Mouse (Mus musculus): Measurements from ENCODE around the gene Sspo. TPM values are rescaled to one million over a fixed set of nuclear protein-coding genes. Genes with fewer than 3 reads are reported as not detected.
A peak's percentile ranks its signal among the peaks of the same experiment; 100 is the strongest.

Sspo gene
- polyA plus RNA-seq, 1 experiment from 2014 or later: 0.25 TPM

- no peaks in the 10 kb centered on the region for H3K27me3 ChIP-seq
- no peaks in the 10 kb centered on the region for H3K9me3 ChIP-seq (replicated peaks)
- H3K9ac ChIP-seq: peak within 1 kb of the TSS; percentile 93
- peak within 1 kb of the TSS; percentile 78 for H3K27ac ChIP-seq
- H3K4me2 ChIP-seq: peak within 1 kb of the TSS; percentile 96
- WGBS: 3% methylated on average over 38 of the region's 38 CpGs
- H3K4me1 ChIP-seq: peaks cover 27% of the 10 kb centered on the region
- peak; percentile 97 for ATAC-seq
- H3K36me3 ChIP-seq (ENCODE audit: poor library complexity, severe bottlenecking): peaks cover 32% of the 10 kb centered on the region
- peak within 1 kb of the TSS; percentile 77 for H3K4me3 ChIP-seq
Measured at GRCm38 (mm10) chr6:48537105-48537954, 89.3 kb downstream of the Sspo start, which contains the start of gene Atp6v0e2. TSS of gene Atp6v0e2 (plus strand) at chr6:48537615.

GRCm38 (mm10) chr6:48538841-48539737 lies 91.1 kb downstream of the Sspo start:
- peak overlapping the region; percentile 96 for H3K4me2 ChIP-seq

GRCm38 (mm10) chr6:48539860-48540259 lies 91.8 kb downstream of the Sspo start:
- Histone ChIP-seq H3K27ac (no peak overlapping the region), H3K4me3 (no peak overlapping the region), H3K27me3 (no peaks in the 10 kb centered on the region), H3K4me1 (peaks cover 27% of the 10 kb centered on the region), H3K4me2 (no peak overlapping the region), H3K9me3 (replicated peaks) (no peaks in the 10 kb centered on the region), H3K36me3 (ENCODE audit: poor library complexity, severe bottlenecking) (peaks cover 27% of the 10 kb centered on the region), H3K9ac (no peak overlapping the region)
- 77% methylated on average over 5 of the region's 5 CpGs for WGBS
- no peak for ATAC-seq

More at GRCm38 (mm10) chr6:48538841-48539737, 91.1 kb downstream of the Sspo start:
- ATAC-seq: no peak
- Histone ChIP-seq H3K27ac (no peak overlapping the region), H3K27me3 (no peaks in the 10 kb centered on the region), H3K36me3 (ENCODE audit: poor library complexity, severe bottlenecking) (peaks cover 27% of the 10 kb centered on the region), H3K9me3 (replicated peaks) (no peaks in the 10 kb centered on the region), H3K9ac (peak overlapping the region; percentile 93), H3K4me3 (peak overlapping the region; percentile 77), H3K4me1 (peaks cover 27% of the 10 kb centered on the region)
- WGBS: 80% methylated on average over 5 of the region's 5 CpGs

- H3K36me3 ChIP-seq (ENCODE audit: poor library complexity, severe bottlenecking): peaks cover 27% of the 10 kb centered on the region
- 83% methylated on average over 3 of the region's 3 CpGs for WGBS
- ATAC-seq: no peak
- H3K9me3 ChIP-seq (replicated peaks): no peaks in the 10 kb centered on the region
- H3K27me3 ChIP-seq: no peaks in the 10 kb centered on the region
- no peak overlapping the region for H3K4me2 ChIP-seq
- peaks cover 27% of the 10 kb centered on the region for H3K4me1 ChIP-seq
- no peak overlapping the region for H3K4me3 ChIP-seq
- no peak overlapping the region for H3K27ac ChIP-seq
- no peak overlapping the region for H3K9ac ChIP-seq
Measured at GRCm38 (mm10) chr6:48540721-48541120, 92.7 kb downstream of the Sspo start.

GRCm38 (mm10) chr6:48541560-48542450 lies 93.8 kb downstream of the Sspo start:
- Histone ChIP-seq H3K27me3 (no peaks in the 10 kb centered on the region), H3K27ac (no peak overlapping the region), H3K4me1 (peaks cover 19% of the 10 kb centered on the region), H3K9ac (no peak overlapping the region), H3K36me3 (ENCODE audit: poor library complexity, severe bottlenecking) (peaks cover 27% of the 10 kb centered on the region), H3K4me3 (no peak overlapping the region), H3K9me3 (replicated peaks) (no peaks in the 10 kb centered on the region), H3K4me2 (no peak overlapping the region)
- WGBS: 71% methylated on average over 7 of the region's 7 CpGs
- ATAC-seq: no peak

GRCm38 (mm10) chr6:48542631-48543030 lies 94.6 kb downstream of the Sspo start:
- Histone ChIP-seq H3K36me3 (ENCODE audit: poor library complexity, severe bottlenecking) (peaks cover 27% of the 10 kb centered on the region), H3K27ac (no peak overlapping the region), H3K4me2 (no peak overlapping the region), H3K9me3 (replicated peaks) (no peaks in the 10 kb centered on the region), H3K9ac (no peak overlapping the region), H3K4me1 (peaks cover 16% of the 10 kb centered on the region), H3K27me3 (no peaks in the 10 kb centered on the region), H3K4me3 (no peak overlapping the region)
- 92% methylated on average over 3 of the region's 3 CpGs for WGBS
- ATAC-seq: no peak

- H3K27me3 ChIP-seq: no peaks in the 10 kb centered on the region
- H3K4me2 ChIP-seq: no peak overlapping the region
- no peak for ATAC-seq
- no peaks in the 10 kb centered on the region for H3K9me3 ChIP-seq (replicated peaks)
- H3K27ac ChIP-seq: no peak overlapping the region
- WGBS: 80% methylated on average over 5 of the region's 5 CpGs
- H3K9ac ChIP-seq: no peak overlapping the region
- no peaks in the 10 kb centered on the region for H3K4me1 ChIP-seq
- peaks cover 22% of the 10 kb centered on the region for H3K36me3 ChIP-seq (ENCODE audit: poor library complexity, severe bottlenecking)
- no peak overlapping the region for H3K4me3 ChIP-seq
Measured at GRCm38 (mm10) chr6:48545251-48545650, 97.2 kb downstream of the Sspo start.

- H3K9me3 ChIP-seq (replicated peaks): no peaks in the 10 kb centered on the region
- H3K4me3 ChIP-seq: no peak overlapping the region
- H3K9ac ChIP-seq: no peak overlapping the region
- H3K27ac ChIP-seq: no peak overlapping the region
- ATAC-seq: no peak
- peaks cover 11% of the 10 kb centered on the region; the same call in 1 of the 2 replicates for H3K36me3 ChIP-seq (ENCODE audit: poor library complexity, severe bottlenecking)
- no peak overlapping the region for H3K4me2 ChIP-seq
- no peaks in the 10 kb centered on the region for H3K27me3 ChIP-seq
- 50% methylated on average over 1 of the region's 1 CpGs for WGBS
- H3K4me1 ChIP-seq: no peaks in the 10 kb centered on the region
Measured at GRCm38 (mm10) chr6:48546271-48546670, 98.2 kb downstream of the Sspo start.

- no peaks in the 10 kb centered on the region for H3K27me3 ChIP-seq
- ATAC-seq: no peak
- H3K27ac ChIP-seq: no peak overlapping the region
- H3K9ac ChIP-seq: no peak overlapping the region
- H3K9me3 ChIP-seq (replicated peaks): no peaks in the 10 kb centered on the region
- no peak overlapping the region for H3K4me3 ChIP-seq
- H3K4me1 ChIP-seq: no peaks in the 10 kb centered on the region
- H3K36me3 ChIP-seq (ENCODE audit: poor library complexity, severe bottlenecking): peaks cover 6% of the 10 kb centered on the region; the same call in 1 of the 2 replicates
- no peak overlapping the region for H3K4me2 ChIP-seq
- WGBS: 80% methylated on average over 4 of the region's 4 CpGs
Measured at GRCm38 (mm10) chr6:48546858-48547257, 98.8 kb downstream of the Sspo start.

GRCm38 (mm10) chr6:48548314-48548713 lies 100.3 kb downstream of the Sspo start:
- WGBS: 88% methylated on average over 6 of the region's 6 CpGs
- ATAC-seq: no peak
- Histone ChIP-seq H3K4me3 (no peak overlapping the region), H3K4me1 (no peaks in the 10 kb centered on the region), H3K27me3 (no peaks in the 10 kb centered on the region), H3K27ac (no peak overlapping the region), H3K36me3 (ENCODE audit: poor library complexity, severe bottlenecking) (no peaks in the 10 kb centered on the region), H3K9me3 (replicated peaks) (no peaks in the 10 kb centered on the region), H3K9ac (no peak overlapping the region), H3K4me2 (no peak overlapping the region)
